Mouse (Mus musculus) neutrophil, adult 5-6 weeks (primary cell): Measurements from ENCODE around the gene Trpv3. TPM values are rescaled to one million over a fixed set of nuclear protein-coding genes. Genes with fewer than 3 reads are reported as not detected.
"Not testable (repeated sequence)": the region's sequence is repeated elsewhere in the genome, so short reads cannot be mapped to it uniquely, and the experiment has no call there.

Source experiments
- ATAC-seq: fragments of 151-379, 151-347 bp; 2 replicates; pipeline ENCODE4 v1.8.0; 2017; ENCODE audit warnings: mild to moderate bottlenecking, moderate TSS enrichment; ENCODE audit not compliant: insufficient number of reproducible peaks, poor library complexity, low FRiP score, severe bottlenecking; ENCODE audit errors: extremely low read depth
- total RNA-seq: library from RNA; stranded (forward); fragments of 200-1000 nt; gene quantifications from 2 replicates; pipeline ENCODE4 v1.2.3, GENCODE M21; 2017

The Trpv3 gene
- total RNA-seq, 1 experiment from 2014 or later = 0.12 TPM

DNA sequence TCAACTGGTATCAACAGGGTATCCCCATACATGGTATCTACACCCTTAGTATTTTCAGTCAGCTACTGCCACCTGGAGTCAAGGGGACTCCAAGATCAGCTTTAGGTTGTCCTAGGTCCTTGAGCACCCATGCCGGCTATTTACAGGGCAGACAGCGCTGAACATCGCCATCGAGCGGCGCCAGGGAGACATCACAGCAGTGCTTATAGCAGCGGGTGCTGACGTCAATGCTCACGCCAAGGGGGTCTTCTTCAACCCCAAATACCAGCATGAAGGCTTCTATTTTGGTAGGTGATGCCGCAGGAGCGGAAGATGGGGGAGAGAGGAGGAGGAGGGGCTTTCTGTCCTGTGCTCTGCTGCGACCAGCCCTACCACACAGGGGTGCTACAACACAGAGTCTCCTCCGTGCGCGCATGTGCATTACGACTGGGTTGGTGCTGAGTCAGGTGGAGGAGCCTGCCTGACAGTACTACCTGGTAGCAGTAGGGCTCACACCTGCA is 14.4 kb downstream of the Trpv3 start:
- ATAC-seq = no peak

DNA sequence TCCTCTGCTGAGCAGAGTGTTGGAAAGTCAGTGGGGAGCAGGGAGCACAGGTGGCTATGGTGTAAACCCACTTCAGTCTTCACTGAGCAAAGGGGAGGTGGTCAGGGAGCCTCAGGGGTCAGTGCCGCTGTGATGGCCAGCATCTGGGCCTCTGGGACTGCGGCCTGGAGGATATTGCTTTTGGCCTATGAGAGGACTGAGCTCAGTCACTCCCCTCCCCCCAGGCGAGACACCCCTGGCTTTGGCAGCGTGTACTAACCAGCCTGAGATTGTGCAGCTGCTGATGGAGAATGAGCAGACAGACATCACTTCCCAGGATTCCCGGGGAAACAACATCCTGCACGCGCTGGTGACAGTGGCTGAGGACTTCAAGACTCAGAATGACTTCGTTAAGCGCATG is 16.2 kb downstream of the Trpv3 start:
- no peak for ATAC-seq

DNA sequence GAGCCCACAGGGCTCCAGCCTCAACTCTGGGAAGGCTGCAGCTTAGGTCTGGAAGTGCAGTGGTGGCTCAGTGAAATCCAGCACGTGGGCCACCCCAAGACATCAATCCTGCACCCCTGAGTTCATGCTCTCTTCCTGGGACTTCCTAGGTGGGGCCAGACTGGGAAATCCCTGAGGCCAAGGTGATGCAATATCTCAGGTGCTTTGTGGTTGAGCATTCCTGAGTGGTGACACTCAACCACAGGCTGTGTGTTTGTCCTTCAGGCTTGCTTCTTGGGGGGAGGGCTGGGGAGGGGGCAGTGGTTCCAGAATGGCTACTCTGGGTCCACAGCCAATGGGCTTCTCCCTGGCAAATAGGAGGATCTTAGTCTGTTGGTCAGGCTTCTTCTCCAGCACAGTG is 16.7 kb downstream of the Trpv3 start:
- ATAC-seq = no peak

DNA sequence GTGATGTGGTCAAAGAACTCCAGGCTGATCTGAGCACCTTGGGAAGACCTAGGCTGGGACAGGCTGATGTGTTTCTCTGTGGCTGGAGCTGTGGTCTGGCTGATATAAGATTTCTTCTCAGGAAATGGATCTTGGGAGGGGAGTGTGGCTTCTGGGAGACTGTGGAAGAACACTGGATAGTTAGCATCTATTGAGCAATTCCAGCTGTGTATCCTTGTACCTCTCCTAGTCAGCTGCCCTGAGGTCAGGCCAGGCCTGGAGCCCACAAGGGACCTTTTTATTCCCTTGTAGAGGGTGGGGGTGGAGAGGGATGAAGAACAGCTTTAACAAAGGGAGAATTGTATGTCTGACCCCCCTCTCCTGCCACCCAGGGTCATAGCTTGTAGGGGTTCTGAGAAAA is 17.2 kb downstream of the Trpv3 start:
- no peak for ATAC-seq

DNA sequence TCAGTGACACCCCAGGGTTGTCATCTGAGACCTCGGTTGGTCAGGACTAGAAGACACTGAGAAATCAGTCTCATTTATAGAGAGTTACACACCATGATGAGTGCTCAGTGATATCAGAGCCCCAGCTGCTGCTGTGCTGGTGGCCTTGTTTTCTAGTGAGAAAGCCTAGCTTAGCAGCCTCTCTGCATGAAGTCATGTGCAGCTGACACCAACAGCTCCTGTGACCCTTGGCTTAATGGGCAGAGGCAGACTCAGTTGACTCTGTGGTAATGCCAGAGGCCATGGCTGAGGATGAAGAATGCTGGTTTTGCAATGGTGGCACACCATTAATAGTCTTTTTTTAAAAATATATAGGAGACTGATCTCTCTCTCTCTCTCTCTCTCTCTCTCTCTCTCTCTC is 22.4 kb downstream of the Trpv3 start:
- ATAC-seq = no peak

DNA sequence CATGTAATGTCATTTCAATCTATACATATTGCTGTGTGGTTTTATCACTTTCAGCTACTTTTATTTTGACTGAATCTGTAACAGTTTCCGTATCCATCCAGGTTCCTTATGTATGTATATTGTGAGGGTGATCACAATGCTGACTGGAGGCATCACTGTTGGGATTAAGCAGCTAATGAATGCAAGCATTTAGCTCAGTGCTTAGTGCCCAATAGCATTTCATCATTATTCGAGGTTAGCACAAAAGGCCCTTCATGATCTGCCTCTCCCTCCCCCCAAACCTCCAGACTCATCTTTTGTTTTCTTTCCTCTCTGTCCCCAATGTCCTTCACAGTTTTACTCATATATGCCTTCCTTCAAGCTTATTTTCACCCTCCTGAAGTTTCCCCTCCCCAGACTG is 35.9 kb downstream of the Trpv3 start:
- ATAC-seq = no peak

DNA sequence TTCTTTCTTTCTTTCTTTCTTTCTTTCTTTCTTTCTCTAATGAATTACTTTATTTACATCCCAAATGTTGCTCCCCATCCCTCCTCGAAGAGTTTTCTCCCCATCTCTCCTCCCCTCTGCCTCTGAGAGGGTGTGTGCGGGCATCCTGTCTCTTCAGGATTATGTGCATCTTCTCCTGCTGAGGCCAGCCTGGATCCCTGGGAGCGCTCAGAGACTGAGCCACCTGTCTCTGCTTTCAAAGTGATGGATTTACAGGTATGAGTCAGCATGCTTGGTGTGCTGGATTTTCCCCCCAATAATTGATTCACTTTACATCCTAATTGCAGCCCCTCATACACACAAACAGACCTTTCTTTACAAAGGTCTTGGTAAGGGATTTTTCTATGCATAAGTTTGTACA is 48.8 kb downstream of the Trpv3 start:
- no peak for ATAC-seq

DNA sequence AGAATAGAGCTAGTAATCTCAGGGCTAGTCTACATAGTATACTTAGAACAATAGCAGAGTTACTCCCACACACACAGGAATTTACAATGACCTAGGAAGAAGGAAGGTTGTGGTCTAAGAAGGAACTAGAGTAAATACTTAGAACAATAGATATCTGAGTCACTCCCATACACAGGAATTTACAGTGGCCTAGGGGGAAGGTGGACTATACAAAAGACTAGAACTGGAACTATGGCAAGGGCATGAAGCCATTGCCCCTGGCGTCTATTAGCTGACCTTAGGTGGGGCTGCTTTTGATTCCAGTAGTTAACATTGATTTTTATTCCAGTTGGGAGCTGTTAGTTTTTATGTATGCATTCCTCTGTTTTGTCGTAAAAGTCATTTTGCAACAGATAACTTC is 51.4 kb downstream of the Trpv3 start:
- ATAC-seq = not testable (repeated sequence)

DNA sequence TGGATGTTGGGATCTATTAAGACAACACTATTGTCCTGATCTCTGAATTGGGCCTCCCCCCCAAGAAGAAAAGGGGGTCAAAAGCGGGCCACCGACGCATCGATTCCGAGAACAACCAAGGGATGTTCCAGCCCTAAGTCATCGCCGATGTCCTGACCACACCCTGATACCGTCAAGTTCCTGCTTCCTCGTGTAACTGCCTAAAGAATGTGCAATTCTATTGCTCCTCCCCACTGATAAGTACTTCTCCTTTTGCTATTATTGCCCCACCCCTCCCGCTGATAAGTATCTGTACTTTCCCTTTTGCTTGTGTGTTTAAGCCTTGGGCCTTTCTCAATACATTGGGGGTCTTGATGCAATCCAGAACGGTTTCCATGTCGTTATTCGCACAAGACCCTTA is 53.9 kb downstream of the Trpv3 start:
- not testable (repeated sequence) for ATAC-seq

DNA sequence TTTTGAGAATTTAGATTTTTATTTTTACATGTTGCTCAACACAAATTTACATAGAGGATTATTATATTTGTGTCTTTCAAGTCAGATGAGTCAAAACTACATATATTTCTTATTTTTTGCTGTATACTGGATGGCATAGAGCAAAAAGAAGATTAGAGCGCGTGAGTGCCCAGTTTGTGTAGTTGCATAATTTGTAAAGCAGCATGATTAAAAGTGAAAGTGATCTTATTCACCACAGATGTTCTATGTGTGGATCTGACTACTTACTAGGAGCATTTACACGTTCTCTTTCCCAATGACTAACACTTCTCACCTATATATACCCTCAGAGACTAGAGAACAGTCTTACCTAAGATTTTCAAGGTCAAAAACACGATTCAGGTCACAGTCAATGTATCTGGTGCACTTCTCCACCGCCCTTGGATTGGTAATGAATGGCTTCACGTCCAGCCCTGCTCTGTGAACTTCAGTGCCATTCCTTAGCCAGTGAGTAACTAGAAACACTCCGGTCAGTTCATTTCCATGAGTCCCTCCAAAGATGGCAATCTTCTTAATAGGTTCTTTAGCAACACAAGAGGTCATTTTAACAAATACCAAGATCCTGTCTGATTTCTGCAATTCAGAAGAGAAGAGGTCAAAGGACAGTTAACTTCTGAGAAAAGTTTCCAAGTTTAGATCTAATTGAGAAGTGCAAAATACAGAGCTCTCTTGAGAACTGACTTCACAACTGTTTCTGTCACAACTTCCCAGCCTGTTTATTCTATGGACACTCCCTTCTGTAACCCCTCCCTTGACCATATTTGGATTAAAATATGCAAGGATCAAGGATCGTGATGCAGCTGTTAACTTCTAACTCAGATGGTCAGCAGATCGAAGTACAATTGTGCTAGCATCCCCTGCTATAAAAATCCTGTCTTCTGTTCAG is 57.0 kb downstream of the Trpv3 start:
- ATAC-seq = no peak

DNA sequence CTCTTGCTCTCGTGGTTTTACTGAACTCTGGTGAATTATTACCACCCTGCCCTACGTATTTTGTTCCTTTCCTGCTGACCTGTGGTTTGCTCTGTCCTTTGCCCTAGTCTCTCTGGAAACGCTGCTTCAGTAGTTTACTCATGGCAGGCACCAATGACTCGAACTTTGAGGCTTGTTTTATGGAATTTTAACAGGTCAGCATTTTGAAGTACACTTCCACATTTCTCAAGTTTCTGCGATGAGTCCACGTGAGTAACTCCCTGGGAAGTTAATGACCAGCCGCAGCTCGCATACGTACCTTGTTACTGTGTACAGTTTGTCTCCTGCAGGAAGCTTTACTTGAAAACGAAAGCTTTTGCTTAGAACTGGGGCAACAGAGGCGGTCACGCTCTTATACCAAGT is 59.3 kb downstream of the Trpv3 start:
- ATAC-seq = no peak

DNA sequence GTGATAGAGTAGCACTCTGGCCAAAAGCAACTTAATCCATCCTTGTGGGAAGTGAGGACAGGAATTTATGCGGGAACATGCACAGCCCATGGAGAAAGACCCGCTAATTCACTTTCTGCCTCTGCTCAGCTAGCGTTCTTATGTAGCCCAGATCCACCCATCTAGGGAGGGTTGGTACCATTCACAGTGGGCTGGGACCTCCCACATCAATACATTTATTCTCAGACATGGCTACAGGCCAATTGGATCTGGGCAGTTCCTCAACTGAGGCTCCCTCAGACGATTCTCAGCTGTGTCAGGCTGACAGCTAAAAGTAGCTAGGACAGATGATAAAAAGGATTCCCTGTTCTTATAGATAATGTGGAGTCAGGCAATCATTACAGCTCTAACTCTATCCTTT is 60.2 kb downstream of the Trpv3 start:
- no peak for ATAC-seq

DNA sequence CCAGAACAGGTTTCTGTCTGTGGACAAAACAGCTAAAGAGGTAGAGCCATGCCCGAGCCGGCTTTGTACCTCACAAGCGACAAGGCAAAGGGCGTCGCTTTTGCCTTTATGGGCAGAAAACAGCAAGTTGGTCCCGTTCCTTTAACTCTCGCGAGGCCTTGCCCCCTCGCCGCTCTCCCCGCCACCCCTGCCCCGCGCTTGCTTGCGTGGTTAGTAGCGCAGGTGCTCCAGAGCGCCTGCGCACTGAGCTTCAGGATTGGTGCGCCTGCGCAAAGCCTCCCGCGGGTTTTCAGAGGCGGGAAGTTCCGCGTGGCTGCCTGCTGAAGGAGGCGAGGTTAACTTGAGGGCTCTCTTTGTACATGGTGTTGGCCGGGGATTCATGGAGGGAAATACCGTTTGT is 62.3 kb downstream of the Trpv3 start, which contains the start of the genes Aspa, Gm49340 and Spata22:
Gene Aspa, minus strand, starts transcription at position 155 of the 400 bp plus-strand sequence.
Gene Gm49340, plus strand, starts transcription at position 300 of the 400 bp plus-strand sequence.
Gene Spata22, plus strand, starts transcription at position 300 of the 400 bp plus-strand sequence.
- no peak for ATAC-seq

DNA sequence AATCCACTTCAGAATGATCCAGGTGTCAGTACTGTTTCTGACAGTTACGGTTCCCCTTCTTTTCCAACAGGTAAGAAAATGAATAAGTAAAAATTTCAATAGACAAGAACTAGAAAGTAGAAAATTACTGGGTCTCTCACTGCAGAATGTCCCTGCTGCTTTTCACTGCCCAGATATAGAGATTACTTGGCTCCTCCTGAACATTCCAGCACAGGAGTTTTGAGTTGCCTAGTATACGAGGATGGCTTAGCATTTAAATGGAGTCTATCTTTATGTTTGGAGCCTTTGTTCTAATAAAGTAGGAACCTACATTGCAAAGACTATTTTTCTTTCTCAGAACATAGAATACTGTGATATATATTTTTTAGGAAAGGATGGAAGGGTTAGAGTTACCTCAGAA is 66.2 kb downstream of the Trpv3 start:
- ATAC-seq = no peak

DNA sequence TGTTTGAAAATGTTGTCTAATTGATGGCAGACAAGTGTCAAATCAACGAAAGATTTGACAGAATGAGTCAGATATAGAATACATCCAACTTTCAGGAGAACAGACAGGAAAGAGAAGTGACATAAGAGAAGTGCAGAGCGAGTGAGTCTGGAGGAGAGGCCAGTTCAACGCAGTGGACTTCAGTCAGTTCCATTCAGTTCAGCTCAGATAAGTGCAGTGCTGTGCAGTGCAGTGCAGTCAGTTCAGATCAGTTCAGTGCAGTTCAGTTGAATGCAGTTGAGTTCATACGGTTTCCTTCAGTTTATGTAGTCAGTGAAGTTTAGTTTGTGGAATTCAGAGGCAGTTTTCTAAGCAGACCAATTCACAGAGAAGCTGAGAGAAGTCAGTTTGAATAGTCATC is 69.7 kb downstream of the Trpv3 start:
- no peak for ATAC-seq

Other genes starting within 250 kb of the Trpv3 start
- gene Camkk1, start 248.4 kb upstream of the Trpv3 start, total RNA-seq = 5.1 and 6.3 TPM in 2 replicates
- gene Ncbp3, start 219.6 kb upstream of the Trpv3 start, total RNA-seq = 17.4 and 18.7 TPM in 2 replicates
- gene Itgae, start 176.8 kb upstream of the Trpv3 start, total RNA-seq = 7.6 and 8.5 TPM in 2 replicates
- gene Haspin, start 129.1 kb upstream of the Trpv3 start, total RNA-seq = 3.9 and 4.3 TPM in 2 replicates
- gene P2rx5, start 107.0 kb upstream of the Trpv3 start, total RNA-seq = not detected in 2 replicates
- gene Emc6, start 90.4 kb upstream of the Trpv3 start, total RNA-seq = 15.4 and 17.8 TPM in 2 replicates
- gene Tax1bp3, start 90.3 kb upstream of the Trpv3 start, total RNA-seq = 10.2 and 17.1 TPM in 2 replicates
- gene Ctns, start 68.3 kb upstream of the Trpv3 start, total RNA-seq = 15.7 and 19.0 TPM in 2 replicates
- gene Shpk, start 67.9 kb upstream of the Trpv3 start, total RNA-seq = 1.4 and 2.4 TPM in 2 replicates
- gene Trpv1, start 33.1 kb upstream of the Trpv3 start, total RNA-seq = not detected in 2 replicates
- gene Aspa, start 62.2 kb downstream of the Trpv3 start, total RNA-seq = 1.9 TPM in 1 of 2 replicates, not detected in the other
- gene Gm49340, start 62.4 kb downstream of the Trpv3 start, total RNA-seq = not detected in 2 replicates
- gene Spata22, start 62.4 kb downstream of the Trpv3 start, total RNA-seq = not detected in 2 replicates
- not detected in 2 replicates for gene Olfr20, start 83.4 kb downstream of the Trpv3 start, total RNA-seq
- not detected in 2 replicates for gene Olfr376, start 103.9 kb downstream of the Trpv3 start, total RNA-seq
- not detected in 2 replicates for gene Olfr1, start 132.2 kb downstream of the Trpv3 start, total RNA-seq
- not detected in 2 replicates for gene Olfr378, start 161.1 kb downstream of the Trpv3 start, total RNA-seq
- gene Olfr380, start 190.1 kb downstream of the Trpv3 start, total RNA-seq = not detected in 2 replicates
- not detected in 2 replicates for gene Olfr381, start 224.2 kb downstream of the Trpv3 start, total RNA-seq
- gene Olfr382, start 249.8 kb downstream of the Trpv3 start, total RNA-seq = not detected in 2 replicates